Mouse (Mus musculus) layer of hippocampus, postnatal 14 days (tissue): Measurements from ENCODE around the gene Hspa12b. TPM values are rescaled to one million over a fixed set of nuclear protein-coding genes. Genes with fewer than 3 reads are reported as not detected.

Experiments
- DNase-seq, 2 experiments: peaks; one replicate each; pipeline ENCODE4 v3.0.0; 2021 to 2022; ENCODE audit warnings: low spot score in 2 of 2, mixed read lengths in 1 of 2
- total RNA-seq, 2 experiments: library from RNA; stranded (reverse); gene quantifications; 2 replicates each; pipeline ENCODE4 v1.2.3; 2021

The Hspa12b gene
- total RNA-seq, 2 experiments from 2014 or later, result 8.8 to 12.5 TPM

- DNase-seq, result no peak
Observed at GRCm38 (mm10) chr2:131147043-131147365, 19.9 kb downstream of the Hspa12b start.

DNA sequence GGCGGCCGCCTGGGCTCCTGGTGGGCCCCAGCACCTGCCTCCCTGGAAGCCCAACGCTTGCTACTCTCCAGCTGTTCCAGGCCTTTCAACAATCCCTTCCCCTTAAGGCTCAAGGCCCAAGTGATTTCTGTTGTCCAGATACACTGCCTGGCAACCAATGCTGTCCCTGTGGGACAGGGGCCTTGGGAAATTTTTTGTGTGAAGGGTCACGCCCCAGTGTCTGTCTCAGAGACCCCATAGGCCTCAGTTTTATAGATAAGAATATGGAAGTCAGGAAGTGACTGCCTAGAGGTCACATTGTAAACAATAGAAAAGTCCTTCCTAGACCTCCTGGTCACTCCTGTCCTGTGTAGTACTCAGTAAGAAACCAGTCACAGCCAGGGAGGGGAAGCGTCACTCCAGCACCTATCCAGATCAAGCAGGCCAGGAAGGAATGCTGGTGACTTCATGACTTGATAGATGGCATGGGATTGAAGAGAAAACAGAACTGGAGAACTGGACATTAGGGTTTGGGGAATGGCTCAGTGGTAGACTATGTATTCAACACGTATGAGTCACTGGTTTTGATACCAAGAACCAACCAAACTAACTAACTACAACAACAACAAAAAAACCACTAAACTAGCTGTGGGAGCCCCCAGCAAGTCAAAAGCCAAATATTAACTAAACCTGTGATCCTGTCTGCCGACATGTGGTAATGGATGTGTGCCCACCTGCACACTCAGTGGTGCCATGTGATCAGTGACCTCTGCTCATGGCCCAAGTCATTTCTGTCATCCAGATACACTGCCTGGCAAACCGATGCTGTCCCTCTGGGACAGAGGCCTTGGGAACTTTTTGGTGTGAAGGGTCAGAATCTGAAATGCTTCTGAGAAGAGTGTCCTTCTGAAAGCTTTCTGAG lies 21.5 kb downstream of the Hspa12b start:
- no peak for DNase-seq

DNA sequence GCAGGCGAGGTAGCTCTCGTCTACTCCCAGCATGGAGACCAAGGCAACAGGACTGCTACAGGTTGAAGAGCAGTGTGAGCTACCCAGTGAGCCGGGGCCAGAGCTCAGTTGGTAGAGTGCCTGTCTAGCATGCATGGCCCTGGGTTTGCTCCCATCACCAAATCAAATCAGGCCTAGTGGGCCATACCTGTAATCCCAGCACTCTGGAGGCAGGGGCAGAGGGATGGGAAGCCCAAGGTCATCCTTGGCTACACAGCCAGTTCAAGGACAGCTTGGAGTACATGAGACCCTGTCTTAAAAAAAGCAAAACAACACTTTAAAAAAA lies 22.1 kb downstream of the Hspa12b start:
- no peak for DNase-seq

DNA sequence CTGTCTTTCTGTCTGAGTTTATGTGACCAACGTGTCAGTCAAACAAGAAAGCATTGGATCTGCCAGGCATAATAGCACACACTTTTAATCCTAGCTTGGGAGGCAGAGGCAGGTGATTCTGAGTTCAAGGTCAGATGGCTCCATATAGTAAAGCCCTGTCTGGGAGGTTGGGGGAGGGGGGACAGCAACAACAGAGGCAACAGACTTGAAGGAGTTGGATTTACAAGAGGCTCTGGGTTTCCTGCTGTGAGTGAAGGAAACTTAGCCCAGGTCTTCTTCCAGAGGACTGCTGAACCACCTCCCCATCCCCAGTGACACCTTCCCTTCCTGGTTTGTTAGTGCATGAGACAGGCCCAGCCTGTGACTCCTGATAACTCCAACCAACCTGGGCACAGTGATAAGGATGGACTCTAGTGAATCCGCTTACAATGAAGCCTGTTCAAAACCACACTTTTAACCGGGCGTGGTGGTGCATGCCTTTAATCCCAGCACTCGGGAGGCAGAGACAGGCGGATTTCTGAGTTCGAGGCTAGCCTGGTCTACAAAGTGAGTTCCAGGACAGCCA lies 25.2 kb downstream of the Hspa12b start:
- DNase-seq, result no peak

DNA sequence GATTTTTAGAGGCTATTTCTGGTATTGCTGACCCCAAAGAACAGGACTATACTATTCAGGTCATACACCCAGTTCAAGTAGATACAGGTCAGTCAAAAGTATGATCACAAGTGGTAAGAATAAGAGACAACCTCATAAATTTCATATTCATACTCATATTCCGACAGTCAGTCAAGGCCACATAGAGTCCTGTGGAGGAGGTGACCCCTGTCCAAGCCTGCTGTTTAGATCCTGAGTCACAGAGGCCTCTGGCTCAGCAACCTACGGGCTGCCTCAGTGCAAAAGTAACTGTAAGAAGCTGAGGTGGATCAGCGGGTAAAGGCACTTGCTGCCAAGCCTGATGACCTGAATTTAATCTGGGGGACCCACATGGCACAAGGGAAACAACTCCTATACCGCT lies 27.0 kb downstream of the Hspa12b start:
- DNase-seq, result no peak

GRCm38 (mm10) chr2:131156987-131157386 lies 29.9 kb downstream of the Hspa12b start:
- DNase-seq, result no peak

GRCm38 (mm10) chr2:131159491-131159910 lies 32.4 kb downstream of the Hspa12b start:
- DNase-seq, result no peak

GRCm38 (mm10) chr2:131159938-131160581 lies 33.0 kb downstream of the Hspa12b start, which contains the start of gene 1700037H04Rik:
Gene 1700037H04Rik, minus strand, starts transcription at chr2:131160081.
- peak; percentile 94 to 98 for DNase-seq

- peak in 1 of 2 experiments; percentile 54 for DNase-seq
Observed at GRCm38 (mm10) chr2:131160671-131161111, 33.6 kb downstream of the Hspa12b start.

DNA sequence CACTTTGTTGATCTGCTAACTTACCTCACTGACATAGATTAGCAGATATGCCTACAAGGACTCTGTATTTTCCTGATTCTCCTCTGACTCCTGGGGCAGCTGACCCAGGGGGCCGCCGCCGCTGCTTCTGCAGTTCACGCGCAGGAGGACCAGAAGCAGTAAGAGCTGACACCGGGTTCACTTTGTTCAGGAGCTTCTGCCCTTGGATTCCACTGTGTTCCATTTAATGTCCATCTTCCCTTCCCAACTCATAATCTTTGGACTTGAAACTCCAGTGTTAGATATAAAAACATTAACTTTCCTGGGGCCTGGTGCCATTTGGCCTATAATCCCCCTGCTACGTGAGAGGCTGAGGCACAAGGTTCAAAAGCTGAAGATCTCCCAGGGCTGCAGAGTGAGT lies 36.8 kb downstream of the Hspa12b start:
- DNase-seq, result no peak

GRCm38 (mm10) chr2:131166172-131166571 lies 39.1 kb downstream of the Hspa12b start:
- DNase-seq, result no peak

DNA sequence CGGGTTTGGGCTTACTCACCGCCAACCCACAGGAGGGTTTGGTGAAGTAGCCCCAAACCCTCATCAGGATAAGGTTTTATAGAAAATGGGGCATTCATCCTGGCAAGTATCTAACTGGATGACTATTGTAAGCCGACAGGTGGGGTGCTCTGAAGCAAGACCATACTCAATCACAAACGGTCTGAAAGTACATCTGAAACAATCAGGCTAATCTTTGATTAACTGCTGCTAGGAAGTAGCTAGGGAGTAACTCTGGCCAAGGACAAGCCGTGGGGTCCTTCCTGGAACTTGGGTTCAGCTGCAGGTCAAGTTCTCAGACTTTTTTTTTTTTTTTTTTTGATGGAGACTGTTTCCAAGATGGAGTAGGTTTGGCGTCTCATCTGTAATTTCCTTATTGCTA lies 40.9 kb downstream of the Hspa12b start:
- DNase-seq, result no peak

DNA sequence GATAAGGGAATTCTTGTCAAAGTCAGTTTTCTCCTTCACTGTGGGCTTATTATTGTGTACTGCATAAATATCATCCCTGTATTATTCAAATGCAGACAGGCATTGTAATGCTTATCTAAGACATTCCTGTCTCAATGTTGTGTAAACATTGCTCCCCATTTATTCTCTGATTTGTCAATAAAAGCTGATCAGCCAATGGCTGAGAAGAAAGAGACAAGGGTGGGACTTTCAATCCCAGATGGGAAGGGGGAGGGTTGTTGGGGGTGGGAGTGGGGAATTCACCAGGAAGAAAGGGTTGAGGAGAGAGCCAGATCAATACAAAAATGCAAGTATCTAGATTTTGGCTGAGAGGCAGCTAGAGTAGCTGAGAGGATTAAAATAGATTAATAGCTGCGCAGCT lies 41.8 kb downstream of the Hspa12b start:
- DNase-seq, result no peak

GRCm38 (mm10) chr2:131170936-131171335 lies 43.9 kb downstream of the Hspa12b start:
- DNase-seq, result no peak

DNA sequence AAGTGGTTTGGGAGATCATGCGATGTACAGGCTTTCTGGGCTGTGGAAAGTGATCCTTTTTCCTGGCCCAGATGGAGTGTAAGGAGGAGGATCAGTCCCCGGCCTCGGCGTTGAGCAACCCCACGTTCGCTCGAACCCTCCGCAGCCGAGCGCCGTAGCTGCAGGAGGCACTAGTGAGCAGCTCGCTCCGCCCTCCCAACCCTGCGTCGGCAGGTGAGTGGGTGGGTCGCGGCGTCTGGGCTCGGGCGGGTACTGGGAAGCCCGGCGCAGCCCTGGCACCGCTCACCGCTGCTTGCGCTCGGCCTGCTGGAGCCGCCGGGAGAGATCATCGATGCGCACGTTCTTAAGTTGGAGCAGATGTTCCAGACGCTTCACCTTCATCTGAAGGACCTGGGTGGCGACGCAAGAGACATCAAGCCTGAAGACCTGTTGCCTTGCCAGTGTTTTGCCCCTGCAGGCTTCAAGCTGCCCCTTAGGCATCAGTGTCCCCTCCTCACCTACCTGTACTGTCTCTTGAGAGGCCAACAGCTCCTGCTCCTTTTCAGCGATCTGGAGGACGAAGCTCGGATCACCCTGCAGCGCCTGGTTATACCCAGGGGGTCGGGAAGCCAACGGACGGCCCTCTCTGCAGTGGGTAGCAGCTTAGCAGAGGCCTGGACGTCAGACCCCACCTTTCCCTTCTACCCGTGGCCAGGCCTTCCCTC lies 44.5 kb downstream of the Hspa12b start:
- DNase-seq, result peak; percentile 64

DNA sequence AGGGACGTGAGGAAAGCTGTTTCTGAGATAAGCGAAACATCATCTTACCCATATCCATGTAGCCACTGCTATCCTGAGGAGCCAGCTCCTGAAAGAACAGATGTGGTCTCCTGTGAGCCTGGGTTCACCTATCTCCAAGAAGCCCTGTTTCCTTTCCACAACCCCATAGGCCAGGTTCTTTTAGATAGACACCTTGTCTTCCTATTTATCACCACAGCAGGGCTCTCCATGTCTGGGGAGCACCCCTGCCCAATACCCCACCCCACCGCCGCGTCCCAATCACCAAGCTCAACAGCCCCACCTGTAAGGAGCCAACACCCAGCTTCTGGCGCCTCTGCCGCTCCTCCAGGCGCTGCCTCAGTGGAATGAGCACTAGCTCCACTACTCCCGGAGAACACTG lies 45.2 kb downstream of the Hspa12b start:
- DNase-seq, result no peak

- DNase-seq, result peak; percentile 59 to 86
Observed at GRCm38 (mm10) chr2:131174700-131175099, 47.6 kb downstream of the Hspa12b start.

GRCm38 (mm10) chr2:131175286-131175944 lies 48.3 kb downstream of the Hspa12b start:
- DNase-seq, result no peak

DNA sequence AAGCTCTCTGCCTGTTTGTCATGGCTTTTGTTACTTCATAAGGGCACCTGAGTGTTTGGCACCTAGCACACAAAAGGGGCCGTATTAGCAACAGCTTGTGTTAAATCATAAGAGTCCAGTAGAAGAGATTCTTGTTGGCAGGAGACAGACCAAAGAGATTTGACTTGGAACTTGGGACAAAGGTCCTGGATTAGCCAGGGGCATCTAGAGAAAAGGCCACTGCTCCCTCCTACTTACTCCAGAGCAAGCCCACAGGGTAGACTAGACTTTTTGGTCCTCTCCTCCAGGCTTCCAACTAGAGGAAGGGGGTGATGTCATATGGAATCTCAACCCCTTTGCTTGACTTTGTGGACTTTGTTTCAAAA lies 48.8 kb downstream of the Hspa12b start:
- DNase-seq, result no peak

DNA sequence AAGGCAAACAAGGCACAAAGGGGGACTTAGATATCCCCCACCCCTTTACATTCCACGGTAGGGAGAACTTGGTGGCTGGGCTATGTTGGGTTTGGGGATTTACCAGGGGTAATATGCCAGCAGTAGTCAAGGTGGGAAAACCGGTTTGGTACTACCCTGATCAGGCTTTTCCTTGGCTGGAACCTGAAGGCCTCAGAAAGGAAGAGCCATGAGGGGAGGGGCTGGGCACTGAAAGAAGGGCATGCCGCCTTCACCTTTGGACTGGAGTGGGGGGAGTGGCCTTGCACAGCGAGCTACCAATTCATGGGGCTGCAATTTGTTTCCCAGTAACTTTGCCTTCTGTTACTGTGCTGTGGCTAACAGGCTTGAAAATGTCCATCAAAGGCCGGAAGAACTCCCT lies 49.4 kb downstream of the Hspa12b start:
- DNase-seq, result no peak

DNA sequence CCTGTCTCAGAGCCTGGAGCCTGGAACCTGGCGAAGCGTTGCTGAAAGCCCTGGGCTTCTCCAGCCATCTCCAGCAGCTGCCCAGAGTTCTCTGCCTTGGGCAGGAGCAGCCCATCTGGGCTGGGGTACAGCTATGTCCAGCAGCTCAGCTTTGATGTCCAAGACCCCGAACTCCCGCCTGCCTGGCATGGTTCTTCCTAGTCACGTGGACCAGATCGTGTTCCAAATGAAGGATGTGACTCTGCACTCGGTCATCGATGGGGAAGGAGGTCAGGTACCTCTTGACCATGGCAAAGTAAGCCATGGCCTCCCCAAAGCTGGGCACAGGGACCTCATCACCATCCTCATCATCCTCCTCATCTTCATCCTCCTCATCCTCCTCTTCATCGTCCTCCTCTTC lies 50.9 kb downstream of the Hspa12b start:
- DNase-seq, result no peak
